ENCODE assay signal across 8 mouse cellular contexts in genomic region chr11:24081016-24081686, GRCm38 (mm10). TPM values are rescaled to one million over a fixed set of nuclear protein-coding genes. Genes with fewer than 3 reads are reported as not detected.
DNase-seq lines count a peak whose midpoint lies in the region; ATAC-seq and TF ChIP-seq lines count a peak whose summit lies in the region.

No protein-coding gene starts in this region.

- peak overlapping the region; percentile 96 for H3K4me2 ChIP-seq in heart, embryonic 14.5 days (ENCODE audit: low read length)
- H3K4me2 ChIP-seq in kidney, postnatal 0 days (ENCODE audit: low read length), result peak overlapping the region; percentile 95
- peak overlapping the region; percentile 97 for H3K4me2 ChIP-seq in lung, embryonic 16.5 days (ENCODE audit: low read depth, low read length)

- ATAC-seq in heart, embryonic 14.5 days (ENCODE audit: insufficient number of reproducible peaks, insufficient read depth, low FRiP score, low read depth), result peak; percentile 36
- ATAC-seq in kidney, postnatal 0 days (replicated peaks; ENCODE audit: low FRiP score, low read depth), result no peak
- peak; percentile 51 for ATAC-seq in lung, embryonic 16.5 days (ENCODE audit: low read depth)
- ATAC-seq in neutrophil, adult 5-6 weeks (ENCODE audit: extremely low read depth, insufficient number of reproducible peaks, low FRiP score, poor library complexity, severe bottlenecking), result peak; percentile 42

- peaks cover 18% of the 10 kb centered on the region for H3K27me3 ChIP-seq in embryonic facial prominence, embryonic 10.5 days (replicated peaks; ENCODE audit: low read depth, poor library complexity, severe bottlenecking)
- H3K27me3 ChIP-seq in heart, embryonic 14.5 days (ENCODE audit: control insufficient read depth, insufficient read depth, low read length), result no peaks in the 10 kb centered on the region
- H3K27me3 ChIP-seq in kidney, postnatal 0 days (ENCODE audit: insufficient read depth, low read length), result peaks cover 46% of the 10 kb centered on the region
- no peaks in the 10 kb centered on the region for H3K27me3 ChIP-seq in lung, embryonic 16.5 days (ENCODE audit: control insufficient read depth, insufficient read depth, low read depth, low read length)

- peak; percentile 76 to 77 for DNase-seq in right cerebral cortex, adult 2 months (ENCODE audit: low spot score in 2 of 2)
- DNase-seq in right cerebral cortex, postnatal 25 days, result no peak
- peak; percentile 87 for DNase-seq in embryonic facial prominence, embryonic 10.5 days (ENCODE audit: low spot score)
- peak; percentile 72 for DNase-seq in kidney, postnatal 0 days (ENCODE audit: low spot score)
- peak; percentile 24 to 38 for DNase-seq in thymus, postnatal 10 days (ENCODE audit: low spot score in 2 of 2)

- WGBS in embryonic facial prominence, embryonic 10.5 days, result under 1% methylated on average over 35 of the region's 35 CpGs
- WGBS in heart, embryonic 14.5 days, result under 1% methylated on average over 33 of the region's 35 CpGs
- WGBS in kidney, postnatal 0 days, result under 1% methylated on average over 34 of the region's 35 CpGs
- WGBS in lung, embryonic 16.5 days, result under 1% methylated on average over 35 of the region's 35 CpGs

- H3K27ac ChIP-seq in embryonic facial prominence, embryonic 10.5 days (replicated peaks), result peak overlapping the region; percentile 95
- H3K27ac ChIP-seq in heart, embryonic 14.5 days (replicated peaks in 1 of 2; ENCODE audit: control insufficient read depth in 1 of 2, insufficient read depth in 1 of 2, low read depth in 2 of 2, low read length in 2 of 2), result peak overlapping the region; percentile 77 to 95
- no peak overlapping the region for H3K27ac ChIP-seq in kidney, postnatal 0 days
- peak overlapping the region; percentile 70 for H3K27ac ChIP-seq in lung, embryonic 16.5 days (ENCODE audit: low read length)

- H3K36me3 ChIP-seq in embryonic facial prominence, embryonic 10.5 days (replicated peaks), result peaks cover 12% of the 10 kb centered on the region
- peaks cover 11% of the 10 kb centered on the region for H3K36me3 ChIP-seq in heart, embryonic 14.5 days (ENCODE audit: control insufficient read depth, insufficient read depth, low read length)
- H3K36me3 ChIP-seq in kidney, postnatal 0 days (ENCODE audit: insufficient read depth, low read length), result no peaks in the 10 kb centered on the region
- H3K36me3 ChIP-seq in lung, embryonic 16.5 days (ENCODE audit: control insufficient read depth, insufficient read depth, low read length), result peaks cover 4% of the 10 kb centered on the region; the same call in 1 of the 2 replicates

- no peaks in the 10 kb centered on the region for H3K9me3 ChIP-seq in embryonic facial prominence, embryonic 10.5 days
- no peaks in the 10 kb centered on the region for H3K9me3 ChIP-seq in heart, embryonic 14.5 days (ENCODE audit: control insufficient read depth, low read length)
- H3K9me3 ChIP-seq in kidney, postnatal 0 days (replicated peaks; ENCODE audit: low read length), result no peaks in the 10 kb centered on the region
- no peaks in the 10 kb centered on the region for H3K9me3 ChIP-seq in lung, embryonic 16.5 days (ENCODE audit: control insufficient read depth, low read length)

- peak overlapping the region; percentile 87 for H3K9ac ChIP-seq in heart, embryonic 14.5 days (ENCODE audit: low read length)
- H3K9ac ChIP-seq in kidney, postnatal 0 days (ENCODE audit: low read depth, low read length), result no peak overlapping the region
- H3K9ac ChIP-seq in lung, embryonic 16.5 days (ENCODE audit: low read length), result peak overlapping the region; percentile 74

- H3K4me1 ChIP-seq in embryonic facial prominence, embryonic 10.5 days, result peaks cover 52% of the 10 kb centered on the region
- peaks cover 7 to 25% of the 10 kb centered on the region in 2 experiments; a peak in 3 of 4 replicates for H3K4me1 ChIP-seq in heart, embryonic 14.5 days (ENCODE audit: control insufficient read depth in 2 of 2, insufficient read depth in 2 of 2, low read length in 2 of 2)
- H3K4me1 ChIP-seq in kidney, postnatal 0 days (replicated peaks; ENCODE audit: insufficient read depth, low read length), result peaks cover 13% of the 10 kb centered on the region
- peaks cover 12% of the 10 kb centered on the region for H3K4me1 ChIP-seq in lung, embryonic 16.5 days (replicated peaks; ENCODE audit: control insufficient read depth, insufficient read depth, low read length)

- peak; percentile 60 for TF ChIP-seq CTCF in kidney, postnatal 0 days (IDR thresholded peaks at IDR 0.05; ENCODE audit: low read depth)

- peak overlapping the region; percentile 88 for H3K4me3 ChIP-seq in embryonic facial prominence, embryonic 10.5 days
- peak overlapping the region; percentile 65 to 75 for H3K4me3 ChIP-seq in heart, embryonic 14.5 days (ENCODE audit: control insufficient read depth in 1 of 2, insufficient read depth in 1 of 2, low read depth in 1 of 2, low read length in 2 of 2)
- H3K4me3 ChIP-seq in kidney, postnatal 0 days (replicated peaks; ENCODE audit: low read depth, low read length), result peak overlapping the region; percentile 58
- peak overlapping the region; percentile 65 for H3K4me3 ChIP-seq in lung, embryonic 16.5 days (ENCODE audit: low read length)

RNA-seq across cellular contexts. Expression of gene Bcl11a, which starts 3.3 kb away (rescaled TPM):
- polyA plus RNA-seq in embryonic facial prominence, embryonic 10.5 days (2016; fragmentation: Nextera tagmentation; extraction: Ambion mirVana), result 47.0 and 62.4 TPM in 2 replicates
- polyA plus RNA-seq in heart, embryonic 14.5 days (2014; fragmentation: Nextera tagmentation; extraction: Ambion mirVana), result 17.3 and 17.4 TPM in 2 replicates
- polyA plus RNA-seq in kidney, postnatal 0 days (2015; fragmentation: Nextera tagmentation; extraction: Ambion mirVana), result 0.95 and 1.3 TPM in 2 replicates
- 13.0 and 15.3 TPM in 2 replicates for polyA plus RNA-seq in lung, embryonic 16.5 days (2015; fragmentation: Nextera tagmentation; extraction: Ambion mirVana)
- total RNA-seq in neutrophil, adult 5-6 weeks (2017), result 102 and 105 TPM in 2 replicates

RNA-seq across cellular contexts. Expression of gene A830031A19Rik, which starts 6.3 kb away (rescaled TPM):
- not detected in 2 replicates for polyA plus RNA-seq in embryonic facial prominence, embryonic 10.5 days (2016; fragmentation: Nextera tagmentation; extraction: Ambion mirVana)
- polyA plus RNA-seq in heart, embryonic 14.5 days (2014; fragmentation: Nextera tagmentation; extraction: Ambion mirVana), result not detected in 2 replicates
- polyA plus RNA-seq in kidney, postnatal 0 days (2015; fragmentation: Nextera tagmentation; extraction: Ambion mirVana), result not detected in 2 replicates
- polyA plus RNA-seq in lung, embryonic 16.5 days (2015; fragmentation: Nextera tagmentation; extraction: Ambion mirVana), result not detected in 2 replicates
- not detected in 2 replicates for total RNA-seq in neutrophil, adult 5-6 weeks (2017)
